Mouse (Mus musculus) midbrain, embryonic 13.5 days (tissue): ENCODE data around the gene Cct4. TPM values are rescaled to one million over a fixed set of nuclear protein-coding genes. Genes with fewer than 3 reads are reported as not detected.

Experiments used
- ATAC-seq: fragments of 200-750 bp; cut with Nextera tagmentation; 2 replicates; pipeline ENCODE4 v1.8.0; 2017; ENCODE audit warnings: mild to moderate bottlenecking, moderate TSS enrichment, moderate library complexity
- H3K27ac ChIP-seq: fragments of 300-500 bp; sonication (generic); 2 replicates; pipeline ENCODE4 v1.5.1; 2015; ENCODE audit warnings: inconsistent platforms, mild to moderate bottlenecking, moderate library complexity
- H3K27me3 ChIP-seq: fragments of 300-500 bp; sonication (generic); 2 replicates; pipeline ENCODE4 v1.6.1; 2015; ENCODE audit warnings: mild to moderate bottlenecking, inconsistent platforms
- H3K36me3 ChIP-seq: fragments of 300-500 bp; sonication (generic); 2 replicates; pipeline ENCODE4 v1.6.1; 2015; ENCODE audit warnings: mild to moderate bottlenecking, inconsistent platforms
- H3K4me1 ChIP-seq: fragments of 300-500 bp; sonication (generic); replicated peaks from 2 replicates; pipeline ENCODE4 v1.6.1; 2015; ENCODE audit warnings: inconsistent platforms
- H3K4me2 ChIP-seq: fragments of 300-500 bp; sonication (generic); replicated peaks from 2 replicates; pipeline ENCODE4 v1.6.1; 2015; ENCODE audit warnings: moderate library complexity, mild to moderate bottlenecking, inconsistent platforms
- H3K4me3 ChIP-seq: fragments of 300-500 bp; sonication (generic); replicated peaks from 2 replicates; pipeline ENCODE4 v1.5.1; 2015; ENCODE audit warnings: mild to moderate bottlenecking, inconsistent platforms
- H3K9ac ChIP-seq: fragments of 300-500 bp; sonication (generic); replicated peaks from 2 replicates; pipeline ENCODE4 v1.6.1; 2015; ENCODE audit warnings: mild to moderate bottlenecking, inconsistent platforms
- H3K9me3 ChIP-seq: fragments of 300-500 bp; sonication (generic); 2 replicates; pipeline ENCODE4 v1.6.1; 2016; ENCODE audit warnings: mild to moderate bottlenecking, inconsistent platforms
- WGBS: fragments of 180-500 bp; shearing (Covaris S2); methylation state at CpG from one replicate; pipeline ENCODE4 v1.1.7; 2015; 5-methylcytosine and 5-hydroxymethylcytosine counted together
- polyA plus RNA-seq: library from polyadenylated mRNA; unstranded; fragments of >200 nt; fragmentation: Nextera tagmentation; extraction: Ambion mirVana; gene quantifications from 2 replicates; pipeline ENCODE4 v1.2.1, GENCODE M21; 2015

Gene Cct4
- 315 and 322 TPM in 2 replicates for polyA plus RNA-seq

DNA sequence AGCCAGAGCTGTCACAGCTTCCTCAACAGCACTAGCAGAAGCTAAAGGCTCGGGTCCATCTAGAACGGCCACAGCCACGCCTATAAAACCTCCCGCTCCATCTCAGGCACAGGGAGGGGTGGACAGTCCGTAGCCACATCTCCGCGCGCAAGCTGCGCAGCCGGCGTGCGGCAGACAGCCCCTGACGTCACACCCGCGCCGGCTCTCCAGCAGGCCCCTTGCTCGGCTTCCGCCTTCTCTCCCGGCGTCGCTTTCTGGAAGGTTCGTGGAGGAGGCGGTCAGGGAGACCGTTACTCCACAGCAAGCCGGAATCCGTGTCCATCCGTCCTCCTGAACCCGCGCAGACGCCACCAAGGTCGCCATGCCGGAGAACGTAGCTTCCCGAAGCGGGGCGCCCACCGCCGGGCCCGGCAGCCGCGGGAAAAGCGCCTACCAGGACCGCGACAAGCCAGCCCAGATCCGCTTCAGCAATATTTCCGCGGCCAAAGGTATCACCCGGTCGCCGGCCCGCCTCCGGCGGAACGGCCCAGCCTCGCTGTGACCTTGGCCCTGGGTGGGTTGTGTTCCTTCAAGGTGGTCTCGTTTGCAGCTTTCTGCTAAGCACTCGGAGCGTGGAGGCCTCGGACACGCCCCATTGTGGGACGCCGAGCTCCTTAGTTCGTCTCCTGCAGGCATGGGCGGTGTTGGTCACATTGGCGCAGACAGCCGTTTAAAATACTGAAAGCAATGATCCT lies at the start of gene Cct4:
Cct4 (plus strand) TSS at position 127 of the 734 bp plus-strand sequence.
- peak within 1 kb of the TSS; percentile 60 for H3K4me3 ChIP-seq
- 0 out of 2 replicates have a peak, but pooled peaks cover under 1% of the 10 kb centered on the region for H3K27me3 ChIP-seq
- peak within 1 kb of the TSS; percentile 78 for H3K9ac ChIP-seq
- peak within 1 kb of the TSS; percentile 94 for H3K27ac ChIP-seq
- ATAC-seq, result peak; percentile 99
- H3K4me1 ChIP-seq, result peaks cover 16% of the 10 kb centered on the region
- under 1% methylated on average over 66 of the region's 66 CpGs for WGBS
- no peaks in the 10 kb centered on the region for H3K9me3 ChIP-seq
- peaks cover 19% of the 10 kb centered on the region for H3K36me3 ChIP-seq
- peak within 1 kb of the TSS; percentile 97 for H3K4me2 ChIP-seq

DNA sequence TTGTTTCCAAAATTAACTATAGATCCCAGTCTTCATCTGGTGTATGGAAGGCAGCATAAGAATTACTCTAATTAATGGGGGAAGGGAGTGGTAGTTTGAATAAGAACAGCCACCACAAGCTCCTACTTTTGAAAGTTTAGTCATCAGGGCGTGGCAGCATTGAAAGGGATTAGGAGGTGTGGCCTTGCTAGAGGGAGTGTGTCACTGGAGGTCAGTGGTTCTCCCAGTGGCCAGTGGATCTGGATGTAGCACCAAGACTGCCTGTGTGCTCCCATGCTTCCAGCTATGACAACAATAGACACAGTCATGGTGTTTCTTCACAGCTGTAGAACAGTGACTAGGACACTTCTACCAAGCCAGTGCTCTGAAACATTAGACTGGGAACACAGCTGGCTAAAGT lies 41.2 kb upstream of the Cct4 start:
- H3K4me1 ChIP-seq, result no peaks in the 10 kb centered on the region
- H3K27ac ChIP-seq, result no peak overlapping the region
- 73% methylated on average over 1 of the region's 1 CpGs for WGBS
- H3K27me3 ChIP-seq, result no peaks in the 10 kb centered on the region
- no peak overlapping the region for H3K4me3 ChIP-seq
- no peak overlapping the region for H3K9ac ChIP-seq
- ATAC-seq, result no peak
- no peaks in the 10 kb centered on the region for H3K9me3 ChIP-seq
- no peak overlapping the region for H3K4me2 ChIP-seq
- 0 out of 2 replicates have a peak, but pooled peaks cover 8% of the 10 kb centered on the region for H3K36me3 ChIP-seq

DNA sequence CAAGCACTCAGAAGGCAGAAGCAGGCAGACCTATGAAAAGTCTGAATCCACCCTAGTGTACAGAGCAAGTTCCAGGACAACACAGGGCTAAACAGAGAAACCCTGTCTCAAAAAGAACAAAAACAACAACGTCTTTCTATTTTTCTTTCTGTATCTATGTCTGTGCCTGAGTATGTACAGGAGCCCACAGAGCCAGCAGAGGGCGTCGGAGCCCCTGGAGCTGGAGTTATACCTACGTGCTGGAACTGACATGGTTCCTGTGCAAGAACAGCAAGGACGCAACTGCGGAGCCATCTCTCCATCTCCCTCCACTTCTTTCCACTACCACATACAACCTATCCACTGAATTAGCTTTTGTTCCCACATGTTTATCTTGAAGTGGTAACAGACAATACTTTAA lies 40.2 kb upstream of the Cct4 start:
- 92% methylated on average over 6 of the region's 6 CpGs for WGBS
- Histone ChIP-seq H3K9ac (no peak overlapping the region), H3K4me1 (no peaks in the 10 kb centered on the region), H3K4me3 (no peak overlapping the region), H3K4me2 (no peak overlapping the region), H3K36me3 (0 out of 2 replicates have a peak, but pooled peaks cover 12% of the 10 kb centered on the region), H3K27me3 (no peaks in the 10 kb centered on the region), H3K27ac (no peak overlapping the region), H3K9me3 (no peaks in the 10 kb centered on the region)
- no peak for ATAC-seq

DNA sequence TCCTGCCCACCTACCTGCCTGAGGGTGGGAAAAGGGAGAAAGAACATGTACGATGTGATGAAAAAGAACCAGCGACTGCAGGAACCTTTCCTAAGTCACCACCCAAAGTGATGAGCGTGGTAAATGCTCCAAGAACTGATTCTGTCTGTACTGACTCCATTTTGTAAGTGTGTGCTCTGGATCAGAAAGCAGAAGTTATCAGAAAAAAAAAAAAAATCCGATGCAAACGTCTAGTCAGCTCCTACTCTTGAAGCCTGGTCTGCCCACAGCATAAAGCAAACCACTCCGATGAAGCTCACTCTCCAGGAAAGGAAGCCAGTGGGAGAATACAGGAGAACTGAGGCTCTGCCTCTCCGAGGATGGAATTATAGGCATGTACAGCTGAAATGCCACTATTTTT lies 37.7 kb upstream of the Cct4 start:
- H3K9ac ChIP-seq, result no peak overlapping the region
- H3K9me3 ChIP-seq, result no peaks in the 10 kb centered on the region
- no peaks in the 10 kb centered on the region for H3K27me3 ChIP-seq
- H3K27ac ChIP-seq, result no peak overlapping the region
- H3K4me1 ChIP-seq, result no peaks in the 10 kb centered on the region
- H3K4me3 ChIP-seq, result no peak overlapping the region
- WGBS, result 94% methylated on average over 7 of the region's 7 CpGs
- no peak overlapping the region for H3K4me2 ChIP-seq
- no peak for ATAC-seq
- 0 out of 2 replicates have a peak, but pooled peaks cover 14% of the 10 kb centered on the region for H3K36me3 ChIP-seq

DNA sequence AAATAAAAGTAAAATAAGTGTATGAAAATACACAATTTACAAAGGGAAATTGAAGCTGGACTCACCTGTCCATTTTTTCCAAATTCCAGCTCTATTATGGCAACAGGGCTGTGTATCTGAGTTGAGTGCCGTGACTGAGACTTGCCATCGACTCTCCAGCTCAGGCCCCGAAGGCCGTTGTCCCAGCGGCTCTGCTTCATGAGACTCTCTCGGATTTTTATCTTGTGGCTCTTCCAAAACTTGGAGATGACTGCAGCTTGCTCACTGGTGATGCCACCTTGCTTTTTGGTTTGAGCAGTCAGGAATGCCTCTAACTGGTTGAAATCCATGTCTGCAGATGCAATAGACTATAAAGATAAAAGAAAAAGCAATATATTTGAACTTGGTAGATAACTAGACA lies 34.0 kb upstream of the Cct4 start:
- Histone ChIP-seq H3K27me3 (no peaks in the 10 kb centered on the region), H3K4me2 (no peak overlapping the region), H3K27ac (no peak overlapping the region), H3K9ac (no peak overlapping the region), H3K9me3 (no peaks in the 10 kb centered on the region), H3K4me1 (no peaks in the 10 kb centered on the region), H3K4me3 (no peak overlapping the region), H3K36me3 (0 out of 2 replicates have a peak, but pooled peaks cover 14% of the 10 kb centered on the region)
- WGBS, result 96% methylated on average over 6 of the region's 6 CpGs
- ATAC-seq, result no peak

DNA sequence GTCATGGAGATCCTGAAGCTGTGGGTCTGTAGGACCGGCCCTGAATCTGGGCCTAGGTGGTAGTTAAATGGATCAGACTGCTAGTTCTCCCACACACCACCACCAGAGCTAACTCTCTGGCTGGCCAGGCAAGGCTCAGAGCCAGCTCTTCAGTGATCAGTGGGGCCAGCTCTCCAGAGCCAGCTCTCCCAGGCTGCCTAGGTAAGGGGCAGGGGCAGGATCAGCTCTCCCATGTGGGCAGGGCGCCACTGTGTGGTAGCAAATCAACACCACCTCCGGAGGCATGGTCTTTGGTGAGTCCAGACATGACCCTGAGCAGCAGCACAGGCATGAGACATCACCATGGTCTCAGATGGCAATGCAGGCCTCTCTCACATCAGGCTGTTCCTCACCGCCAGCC lies 33.5 kb upstream of the Cct4 start:
- no peak overlapping the region for H3K9ac ChIP-seq
- no peaks in the 10 kb centered on the region for H3K9me3 ChIP-seq
- no peak overlapping the region for H3K4me2 ChIP-seq
- no peak overlapping the region for H3K4me3 ChIP-seq
- WGBS, result 81% methylated on average over 4 of the region's 4 CpGs
- H3K36me3 ChIP-seq, result 0 out of 2 replicates have a peak, but pooled peaks cover 14% of the 10 kb centered on the region
- H3K4me1 ChIP-seq, result no peaks in the 10 kb centered on the region
- no peaks in the 10 kb centered on the region for H3K27me3 ChIP-seq
- no peak overlapping the region for H3K27ac ChIP-seq
- ATAC-seq, result no peak

DNA sequence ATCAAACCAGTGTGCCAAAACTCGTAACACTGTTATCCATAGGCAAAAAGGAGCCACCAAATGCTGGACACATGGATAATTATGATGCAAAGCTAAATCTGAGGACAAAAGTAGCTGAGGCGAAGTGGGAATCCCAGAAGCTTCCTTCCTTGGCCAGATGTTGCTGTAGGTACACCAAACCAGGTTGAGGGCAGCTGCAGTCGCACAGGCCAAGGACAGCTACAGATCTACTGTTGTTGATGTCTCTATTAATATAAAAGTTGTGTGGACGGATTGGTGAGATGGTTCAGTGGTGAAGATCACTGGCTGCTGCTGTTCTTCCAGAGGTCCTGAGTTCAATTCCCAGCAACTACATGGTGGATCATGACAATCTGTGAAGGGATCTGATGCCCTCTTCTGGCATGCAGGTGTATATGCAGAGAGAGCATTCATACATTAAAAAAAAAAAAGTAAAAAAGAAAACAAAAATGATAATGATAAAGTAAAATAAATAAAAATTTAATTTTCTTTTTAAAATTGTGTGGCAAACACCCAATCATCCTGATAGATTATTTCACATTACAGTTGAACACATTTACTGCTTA lies 32.4 kb upstream of the Cct4 start:
- H3K27ac ChIP-seq, result no peak overlapping the region
- 0 out of 2 replicates have a peak, but pooled peaks cover 8% of the 10 kb centered on the region for H3K36me3 ChIP-seq
- H3K9me3 ChIP-seq, result no peaks in the 10 kb centered on the region
- H3K9ac ChIP-seq, result no peak overlapping the region
- no peak for ATAC-seq
- no peak overlapping the region for H3K4me3 ChIP-seq
- 88% methylated on average over 4 of the region's 4 CpGs for WGBS
- no peak overlapping the region for H3K4me2 ChIP-seq
- no peaks in the 10 kb centered on the region for H3K4me1 ChIP-seq
- no peaks in the 10 kb centered on the region for H3K27me3 ChIP-seq

DNA sequence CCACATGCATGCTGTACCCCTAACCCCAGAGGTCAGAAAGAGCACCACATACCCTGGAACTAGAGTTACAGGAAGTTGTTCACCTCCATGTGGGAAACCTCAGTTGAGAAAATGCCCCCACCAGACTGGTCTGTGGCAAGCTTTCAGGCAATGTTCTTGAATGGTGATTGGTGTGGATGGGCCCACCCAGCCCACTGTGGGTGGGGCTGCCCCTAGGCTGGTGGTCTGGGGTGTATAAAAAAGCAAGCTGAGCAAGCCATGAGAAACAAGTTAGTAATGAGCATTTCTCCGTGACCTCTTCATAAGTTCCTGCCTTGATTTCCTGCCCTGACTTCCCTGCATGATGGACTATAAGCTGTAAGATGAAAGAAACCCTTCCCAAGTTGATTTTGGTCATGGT lies 28.2 kb upstream of the Cct4 start:
- H3K4me3 ChIP-seq, result no peak overlapping the region
- H3K9ac ChIP-seq, result no peak overlapping the region
- H3K4me2 ChIP-seq, result no peak overlapping the region
- no peaks in the 10 kb centered on the region for H3K4me1 ChIP-seq
- ATAC-seq, result no peak
- H3K27ac ChIP-seq, result no peak overlapping the region
- H3K36me3 ChIP-seq, result peaks cover 10% of the 10 kb centered on the region
- H3K27me3 ChIP-seq, result no peaks in the 10 kb centered on the region
- H3K9me3 ChIP-seq, result peaks cover 6% of the 10 kb centered on the region; the same call in 1 of the 2 replicates
- 95% methylated on average over 1 of the region's 1 CpGs for WGBS

DNA sequence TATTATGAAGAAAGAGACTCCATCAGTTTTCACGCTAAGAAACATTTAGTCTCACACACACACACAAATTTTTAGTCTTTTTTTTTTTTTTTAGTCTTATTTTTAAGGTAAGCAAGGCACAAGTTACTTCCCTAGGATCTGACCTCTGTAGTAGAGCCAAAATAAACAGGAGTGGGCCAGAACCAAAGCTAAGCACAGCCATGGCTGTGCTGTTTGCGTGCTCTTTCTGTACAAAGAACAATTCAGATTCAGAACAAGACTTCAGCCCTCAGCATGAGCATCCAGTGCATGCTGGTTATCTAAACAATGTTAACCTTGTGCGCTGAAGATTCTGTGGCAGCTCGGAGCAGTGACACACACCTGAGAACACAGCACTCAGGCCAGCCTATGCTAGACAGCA lies 25.9 kb upstream of the Cct4 start:
- no peaks in the 10 kb centered on the region for H3K27me3 ChIP-seq
- ATAC-seq, result no peak
- H3K36me3 ChIP-seq, result peaks cover 18% of the 10 kb centered on the region
- no peak overlapping the region for H3K4me3 ChIP-seq
- no peak overlapping the region for H3K4me2 ChIP-seq
- no peak overlapping the region for H3K9ac ChIP-seq
- H3K9me3 ChIP-seq, result peaks cover 13% of the 10 kb centered on the region
- no peaks in the 10 kb centered on the region for H3K4me1 ChIP-seq
- no peak overlapping the region for H3K27ac ChIP-seq
- 89% methylated on average over 4 of the region's 4 CpGs for WGBS

DNA sequence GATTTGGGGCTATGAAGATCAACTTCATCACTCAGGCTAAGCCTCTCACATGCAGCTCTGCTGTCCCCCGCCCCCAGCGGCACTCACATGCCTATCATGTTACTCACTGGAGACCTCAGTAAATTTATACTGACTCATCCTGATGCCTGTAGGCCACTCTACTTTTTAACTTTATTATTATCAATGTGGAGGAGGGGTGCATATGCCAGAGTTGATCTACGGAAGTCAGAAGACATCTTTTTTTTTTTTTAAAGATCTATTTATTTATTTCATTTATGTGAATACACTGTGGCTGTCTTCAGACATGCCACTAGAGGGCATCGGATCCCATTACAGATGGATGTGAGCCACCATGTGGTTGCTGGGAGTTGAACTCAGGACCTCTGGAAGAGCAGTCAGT lies 24.8 kb upstream of the Cct4 start:
- H3K36me3 ChIP-seq, result peaks cover 18% of the 10 kb centered on the region
- H3K27me3 ChIP-seq, result no peaks in the 10 kb centered on the region
- H3K9ac ChIP-seq, result no peak overlapping the region
- no peak overlapping the region for H3K4me3 ChIP-seq
- H3K9me3 ChIP-seq, result peaks cover 16% of the 10 kb centered on the region
- H3K27ac ChIP-seq, result no peak overlapping the region
- H3K4me2 ChIP-seq, result no peak overlapping the region
- WGBS, result 86% methylated on average over 4 of the region's 4 CpGs
- no peaks in the 10 kb centered on the region for H3K4me1 ChIP-seq
- no peak for ATAC-seq

DNA sequence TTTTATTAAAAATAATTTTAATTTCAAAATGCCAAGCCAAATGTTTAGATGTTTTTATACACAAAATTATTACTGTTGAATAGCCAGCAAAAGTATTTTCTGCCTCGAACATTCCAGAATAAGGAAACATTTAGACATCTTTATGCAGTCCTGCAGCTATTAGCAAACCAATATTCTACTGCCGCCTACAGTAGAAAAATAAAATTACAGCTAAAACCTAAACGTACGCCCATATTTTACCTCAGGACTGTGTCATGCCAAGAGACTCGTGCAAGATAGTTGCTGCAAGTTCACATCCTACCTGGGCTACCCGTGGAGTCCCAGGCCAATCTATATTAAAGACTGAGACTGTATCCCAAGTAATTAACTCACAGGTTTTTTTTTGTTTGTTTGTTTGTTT lies 20.8 kb upstream of the Cct4 start:
- Histone ChIP-seq H3K4me3 (no peak overlapping the region), H3K27me3 (no peaks in the 10 kb centered on the region), H3K4me2 (no peak overlapping the region), H3K9me3 (peaks cover 38% of the 10 kb centered on the region), H3K36me3 (peaks cover 39% of the 10 kb centered on the region), H3K4me1 (peaks cover 8% of the 10 kb centered on the region), H3K27ac (no peak overlapping the region), H3K9ac (no peak overlapping the region)
- 70% methylated on average over 6 of the region's 6 CpGs for WGBS
- no peak for ATAC-seq

DNA sequence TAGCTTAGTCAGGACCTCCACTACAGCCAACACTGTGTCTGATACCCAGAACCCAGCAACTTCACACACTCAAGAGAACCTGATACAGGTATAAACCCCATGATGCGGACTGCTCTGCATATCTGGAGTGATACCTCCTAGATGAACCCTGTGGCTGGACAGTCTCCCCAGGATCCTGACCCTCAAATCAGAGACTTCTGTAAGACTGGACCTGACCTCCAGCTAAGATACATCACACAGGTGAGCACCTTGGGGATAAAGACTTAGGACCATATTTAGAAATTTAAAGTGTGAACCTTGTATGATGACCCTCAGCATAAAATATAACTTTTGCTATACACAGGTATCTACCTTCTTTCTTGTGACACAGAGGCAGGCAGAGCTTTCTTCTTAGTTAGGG lies 19.8 kb upstream of the Cct4 start:
- 100% methylated on average over 1 of the region's 1 CpGs for WGBS
- H3K9me3 ChIP-seq, result peaks cover 38% of the 10 kb centered on the region
- peaks cover 15% of the 10 kb centered on the region for H3K4me1 ChIP-seq
- no peak overlapping the region for H3K27ac ChIP-seq
- H3K27me3 ChIP-seq, result no peaks in the 10 kb centered on the region
- no peak overlapping the region for H3K4me3 ChIP-seq
- H3K9ac ChIP-seq, result no peak overlapping the region
- no peak overlapping the region for H3K4me2 ChIP-seq
- H3K36me3 ChIP-seq, result peaks cover 39% of the 10 kb centered on the region
- ATAC-seq, result no peak
